Mouse (Mus musculus) neural tube, embryonic 10.5 days (tissue): ENCODE measurements around the gene Churc1.

Experiments used
- DNase-seq: peaks from one replicate; pipeline ENCODE4 v3.0.0-alpha.2; 2017; ENCODE audit warnings: low spot score; ENCODE audit errors: extremely low spot score

Gene Churc1

DNA sequence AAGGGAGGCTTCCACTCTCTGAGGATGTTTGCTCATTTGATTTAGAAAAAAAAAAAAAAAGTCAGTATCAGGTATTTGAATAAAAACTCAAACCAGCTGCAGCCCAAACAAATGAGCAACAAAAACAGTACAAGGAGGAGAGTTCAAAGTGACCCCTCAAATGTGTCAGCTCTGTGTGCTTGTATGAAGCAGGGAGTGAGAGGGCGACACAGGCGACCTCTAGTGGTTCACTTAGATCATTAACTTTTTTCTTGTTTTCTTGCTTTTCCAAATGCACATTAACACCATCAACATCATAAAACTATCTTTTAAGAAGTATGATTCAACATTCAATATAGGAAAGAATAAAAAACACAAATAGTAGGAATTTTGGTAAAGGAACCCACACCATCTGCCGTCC lies 67.4 kb downstream of the Churc1 start:
- DNase-seq = no peak
